Mouse (Mus musculus) left cerebral cortex, postnatal 36 days (tissue): ENCODE results near the gene Phf20. TPM values are rescaled to one million over a fixed set of nuclear protein-coding genes. Genes with fewer than 3 reads are reported as not detected.
A peak's percentile ranks its signal among the peaks of the same experiment; 100 is the strongest.

ENCODE experiments used
- DNase-seq, 2 experiments: peaks; one replicate each; pipeline ENCODE4 v3.0.0; 2021 to 2022; ENCODE audit warnings: low spot score in 2 of 2, mixed read lengths in 1 of 2
- intact Hi-C: fragments of 180-260 bp; cut with DNase I; formaldehyde crosslinking; loops from one replicate; pipeline ENCODE4 v1.15.1; 2025
- total RNA-seq, 2 experiments: library from RNA; stranded (reverse); gene quantifications; 2 replicates each; pipeline ENCODE4 v1.2.3; 2021

The Phf20 gene
- total RNA-seq, 2 experiments from 2014 or later: 68.9 to 77.7 TPM

DNA sequence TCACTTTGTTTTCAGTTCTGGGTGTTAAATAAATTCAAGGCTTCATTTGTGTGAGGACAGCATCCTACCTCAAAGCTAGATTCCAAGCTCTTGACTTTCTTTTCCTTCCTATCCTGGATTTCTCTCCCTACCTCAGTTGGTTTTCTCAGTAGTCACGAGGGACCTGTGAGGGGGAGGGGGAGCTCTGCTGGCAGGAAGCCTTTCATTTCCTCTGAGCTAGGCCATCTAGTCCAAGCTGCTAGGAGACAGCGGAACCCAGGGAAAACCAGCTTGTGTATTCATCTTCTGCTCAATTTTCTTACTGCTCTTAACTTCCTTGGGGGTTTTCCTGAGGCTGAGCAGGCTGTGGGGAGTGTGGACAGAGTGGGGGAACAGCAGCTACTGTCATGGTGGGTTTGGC is 60.8 kb downstream of the Phf20 start:
- DNase-seq: peak in 1 of 2 experiments; percentile 41
- intact Hi-C loops: loop anchor here (5.0 kb wide), 2 partner anchors 60 to 80 kb away; partner anchors contain the start of gene Phf20

GRCm38 (mm10) chr2:156257922-156258761 is 61.9 kb downstream of the Phf20 start:
- no peak for DNase-seq
- intact Hi-C loops: loop anchor here (5.0 kb wide), 2 partner anchors 61 to 81 kb away; partner anchors contain the start of gene Phf20

- intact Hi-C loops: no loop called here
- no peak for DNase-seq
Measured at GRCm38 (mm10) chr2:156260968-156261367, 64.7 kb downstream of the Phf20 start.

DNA sequence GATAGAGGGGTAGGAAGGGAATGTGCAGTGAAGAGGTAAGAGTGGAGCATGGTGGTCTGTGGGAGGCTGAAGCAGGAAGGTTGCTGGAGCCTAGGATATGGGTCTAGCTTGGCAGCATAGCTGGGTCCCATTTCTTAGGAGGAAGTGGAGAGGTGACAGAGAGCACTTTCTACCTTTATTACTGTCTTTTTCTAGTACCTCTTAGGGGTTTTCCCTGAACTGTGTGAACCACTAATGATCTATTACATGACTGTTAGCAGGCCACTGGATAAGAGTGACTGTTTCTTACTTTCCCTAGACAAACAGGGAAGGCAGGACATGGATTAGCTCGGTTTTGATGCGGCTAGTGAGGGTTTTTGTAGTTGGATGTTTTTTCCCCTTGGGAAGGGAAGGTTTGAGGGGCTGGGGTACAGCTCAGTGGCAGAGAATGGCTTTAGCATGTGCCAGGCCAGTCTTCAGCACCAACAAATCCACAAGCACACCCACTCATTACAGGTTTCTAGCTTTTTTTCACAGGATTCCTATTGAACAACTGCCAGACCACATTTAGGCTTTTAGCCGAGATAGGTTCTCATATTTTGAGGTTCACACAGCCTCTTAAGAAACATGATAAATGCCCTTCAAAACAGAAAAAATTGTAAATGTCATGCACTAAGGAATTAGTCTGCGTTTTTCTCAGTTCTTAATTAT is 67.1 kb downstream of the Phf20 start:
- intact Hi-C loops: no loop called here
- DNase-seq: no peak

DNA sequence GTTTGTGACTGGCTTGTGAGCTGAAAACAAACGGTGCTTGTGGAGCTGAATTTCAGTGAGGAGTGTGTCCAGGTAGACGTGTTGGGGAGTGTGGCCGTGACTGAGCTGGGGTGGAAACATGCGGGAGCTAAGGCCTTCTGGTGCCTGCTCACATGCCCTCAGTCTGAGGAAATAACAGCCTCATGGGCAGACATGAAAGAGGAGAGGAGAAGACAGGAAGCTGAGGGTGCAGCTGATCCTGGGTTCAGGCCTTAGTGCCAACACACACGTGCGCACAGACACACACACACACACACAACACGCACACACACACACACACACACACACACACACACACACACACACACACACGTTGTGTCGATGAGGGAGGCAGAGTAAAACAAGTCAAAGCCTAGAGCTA is 71.4 kb downstream of the Phf20 start:
- DNase-seq: no peak
- intact Hi-C loops: no loop called here

DNA sequence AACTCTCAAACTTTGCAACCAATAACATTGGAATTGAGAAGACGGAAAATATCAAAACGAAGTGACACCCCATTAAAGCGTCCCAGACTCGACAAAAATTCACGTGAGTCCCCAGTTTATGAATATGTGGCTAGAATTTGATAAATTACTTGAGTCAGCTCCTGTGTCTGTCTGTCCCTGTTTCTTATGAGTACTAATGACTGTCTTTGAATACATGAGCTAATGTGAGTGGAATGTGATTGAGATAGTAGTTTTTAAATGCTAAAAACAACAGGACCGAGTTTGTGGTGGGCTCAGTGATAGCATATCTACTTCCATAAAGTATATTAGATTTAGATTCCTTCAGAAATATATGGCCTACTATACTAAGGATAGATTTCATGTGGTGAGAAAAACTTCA is 76.3 kb downstream of the Phf20 start:
- intact Hi-C loops: no loop called here
- DNase-seq: no peak

DNA sequence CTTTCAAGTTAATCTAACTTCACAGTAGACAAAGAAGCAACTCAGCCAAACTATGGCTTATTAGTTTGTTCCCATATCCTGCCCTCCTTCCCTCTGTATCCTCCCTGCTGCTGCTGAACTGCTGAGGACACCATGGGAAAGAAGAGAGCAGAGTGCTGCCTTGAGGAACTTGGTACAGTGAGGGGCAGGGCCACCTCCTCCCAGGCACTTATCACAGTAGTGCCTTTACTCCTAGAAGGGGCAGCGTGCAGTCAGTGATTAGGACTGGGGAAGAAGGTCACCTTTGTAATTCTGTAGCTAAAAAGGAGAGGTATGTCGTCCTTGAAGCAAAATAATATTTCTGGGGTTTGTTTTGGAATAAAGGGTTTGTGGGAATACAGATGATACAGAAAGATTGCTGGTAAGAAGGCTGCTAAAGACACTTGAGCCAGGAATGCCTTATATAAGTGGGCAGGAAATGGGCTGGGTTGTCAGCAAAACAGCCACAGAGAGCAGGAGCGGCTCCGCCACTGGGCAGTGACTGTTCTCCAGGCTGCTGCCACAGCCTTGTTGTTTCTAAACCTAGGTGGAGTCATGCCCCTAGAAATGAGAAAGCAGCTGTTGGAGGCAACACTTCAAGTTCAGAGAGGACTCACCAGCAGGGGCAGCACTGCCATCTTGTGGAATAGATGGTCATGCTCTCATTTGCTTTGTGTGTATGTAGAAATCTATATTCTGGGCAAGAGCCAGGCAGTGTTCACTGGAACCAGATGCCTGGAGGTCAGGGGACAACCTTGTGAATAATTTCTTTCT is 82.2 kb downstream of the Phf20 start:
- intact Hi-C loops: loop anchor here (5.0 kb wide), 2 partner anchors 86 to 101 kb away; no protein-coding TSS in a partner anchor
- DNase-seq: peak; percentile 71 to 78

DNA sequence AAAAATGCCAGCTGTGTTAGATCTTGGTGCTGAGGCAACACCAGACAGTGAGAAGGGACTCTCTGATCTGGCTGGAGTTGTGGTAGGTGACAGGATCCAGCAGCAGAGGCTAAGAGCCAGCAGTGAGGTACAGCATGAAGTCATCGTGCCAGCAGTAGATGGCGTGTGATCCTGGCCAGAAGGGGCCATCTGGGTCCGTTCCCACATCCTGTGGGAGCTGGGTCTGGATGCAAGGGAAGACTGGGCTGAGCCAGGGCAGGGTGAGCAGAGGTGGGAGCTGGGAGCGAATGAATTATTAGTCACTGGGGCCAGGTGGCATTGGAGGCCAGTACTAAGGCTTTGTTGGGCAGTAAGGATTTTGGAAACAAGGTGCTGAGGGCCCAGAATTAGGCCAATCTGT is 85.0 kb downstream of the Phf20 start:
- DNase-seq: no peak
- intact Hi-C loops: loop anchor here (10.0 kb wide), 1 partner anchor 306 kb away; no protein-coding TSS in a partner anchor

- intact Hi-C loops: loop anchor here (10.0 kb wide), 1 partner anchor 310 kb away; no protein-coding TSS in a partner anchor
- no peak for DNase-seq
Measured at GRCm38 (mm10) chr2:156285161-156285560, 88.9 kb downstream of the Phf20 start.

DNA sequence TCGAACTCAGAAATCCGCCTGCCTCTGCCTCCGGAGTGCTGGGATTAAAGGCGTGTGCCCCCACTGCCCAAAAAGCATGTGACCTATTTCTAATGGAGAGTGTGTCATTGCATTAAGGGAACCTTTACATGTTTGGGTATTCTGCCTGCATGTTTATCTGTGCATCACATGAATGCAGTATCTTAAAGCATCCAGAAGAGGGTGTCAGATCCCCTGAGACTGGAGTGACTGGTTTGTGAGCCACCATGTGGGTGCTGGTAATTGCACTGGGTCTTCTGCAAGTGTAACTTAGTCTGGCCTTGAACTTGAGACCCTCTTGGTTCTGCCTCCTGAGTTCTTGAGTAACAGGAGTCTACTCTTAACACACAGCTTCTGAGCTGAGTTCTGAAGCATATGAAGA is 90.5 kb downstream of the Phf20 start:
- no peak for DNase-seq
- intact Hi-C loops: loop anchor here (10.0 kb wide), 1 partner anchor 312 kb away; no protein-coding TSS in a partner anchor

DNA sequence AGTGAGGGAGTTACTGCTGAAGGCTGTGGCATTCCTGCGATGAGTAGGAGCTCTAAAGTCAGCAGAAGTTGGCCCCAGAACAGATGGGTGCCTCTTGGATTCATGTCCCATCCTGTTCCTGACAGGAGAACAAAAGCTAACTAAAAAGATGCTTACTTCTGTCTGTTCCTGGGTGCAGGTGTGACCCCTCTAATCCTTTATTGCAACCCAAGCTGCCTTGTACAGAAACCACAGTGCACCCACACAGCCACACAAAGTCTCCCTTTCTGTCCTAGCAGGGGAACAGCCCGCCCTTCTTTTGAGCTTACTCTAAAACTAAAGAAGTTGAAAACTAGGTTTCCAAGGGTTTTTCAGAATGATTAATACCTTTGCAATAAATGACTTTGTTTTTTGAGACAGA is 92.0 kb downstream of the Phf20 start:
- no peak for DNase-seq
- intact Hi-C loops: loop anchor here (10.0 kb wide), 1 partner anchor 313 kb away; no protein-coding TSS in a partner anchor

DNA sequence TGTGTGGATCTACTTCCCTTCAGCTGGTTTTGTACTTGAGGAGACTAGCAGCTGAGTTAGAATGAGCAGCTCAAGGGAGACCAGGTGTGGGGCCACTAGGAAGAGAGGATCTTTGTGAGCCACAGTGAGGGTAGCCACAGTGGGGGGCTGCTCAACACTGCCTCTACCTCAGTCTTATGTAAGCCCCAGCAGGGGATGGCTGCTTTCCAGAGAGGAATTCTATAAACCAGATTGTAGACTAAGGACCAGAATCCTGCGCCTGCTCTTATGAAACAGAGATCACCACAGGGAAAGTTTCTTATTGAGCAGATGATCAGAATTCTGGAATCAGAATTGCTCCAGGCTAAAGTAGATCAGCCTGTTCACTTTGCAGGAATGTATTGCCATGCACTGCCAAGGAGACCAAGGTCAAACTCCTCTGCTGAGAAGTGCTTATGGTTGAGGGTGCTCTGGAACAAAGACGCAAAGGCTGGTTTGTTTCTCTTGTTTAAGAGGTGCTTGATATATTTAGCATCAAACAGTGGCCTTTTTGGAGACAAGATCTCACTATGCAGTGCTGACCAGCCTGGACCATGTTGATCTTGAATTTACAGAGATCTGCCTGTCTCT is 93.4 kb downstream of the Phf20 start:
- no peak for DNase-seq
- intact Hi-C loops: loop anchor here (10.0 kb wide), 1 partner anchor 315 kb away; no protein-coding TSS in a partner anchor

- intact Hi-C loops: no loop called here
Measured at GRCm38 (mm10) chr2:156291998-156292397, 95.7 kb downstream of the Phf20 start.

DNA sequence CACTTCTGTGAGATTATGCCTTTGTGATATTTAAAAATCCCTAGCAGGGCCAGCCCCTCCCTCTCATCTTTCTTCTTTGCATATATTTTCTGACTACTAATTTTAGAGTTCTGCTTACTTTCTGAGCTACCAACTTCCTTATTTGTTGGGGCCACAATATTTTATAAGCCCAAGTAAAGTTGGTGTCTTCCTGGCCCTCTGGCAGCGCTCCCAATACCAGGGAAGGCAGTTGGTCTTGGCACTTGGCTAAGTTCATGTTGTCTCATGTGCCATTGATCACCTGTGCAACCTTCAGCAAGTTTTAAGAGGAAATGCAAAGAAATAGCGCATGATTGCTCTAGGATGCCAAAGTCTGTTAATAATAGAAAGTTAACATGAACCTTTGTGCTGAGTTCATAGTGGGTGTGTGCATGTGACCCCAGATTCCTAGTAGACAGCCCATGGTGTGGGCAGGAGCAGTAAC is 99.4 kb downstream of the Phf20 start:
- DNase-seq: no peak
- intact Hi-C loops: no loop called here

More at GRCm38 (mm10) chr2:156291998-156292397, 95.7 kb downstream of the Phf20 start:
- no peak for DNase-seq

DNA sequence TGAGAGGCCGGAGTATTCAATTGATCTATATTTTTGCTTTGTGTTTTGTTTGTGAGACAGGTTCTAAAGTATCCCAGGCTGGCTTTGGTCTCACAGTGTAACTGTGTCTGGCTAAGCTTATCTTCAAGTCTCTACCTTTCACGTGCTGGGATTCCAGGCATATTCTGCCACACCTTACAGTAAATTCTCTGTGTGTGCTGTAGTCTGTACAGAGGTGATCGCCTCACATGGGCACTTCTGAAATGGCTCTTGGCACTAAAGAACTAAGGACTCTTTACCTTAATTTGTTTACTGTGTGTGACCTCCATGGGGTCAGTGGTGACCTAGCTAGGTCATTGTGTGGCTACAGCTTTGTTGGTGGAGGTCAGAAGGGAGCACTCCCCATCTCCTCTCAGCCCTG is 99.9 kb downstream of the Phf20 start:
- no peak for DNase-seq
- intact Hi-C loops: no loop called here

DNA sequence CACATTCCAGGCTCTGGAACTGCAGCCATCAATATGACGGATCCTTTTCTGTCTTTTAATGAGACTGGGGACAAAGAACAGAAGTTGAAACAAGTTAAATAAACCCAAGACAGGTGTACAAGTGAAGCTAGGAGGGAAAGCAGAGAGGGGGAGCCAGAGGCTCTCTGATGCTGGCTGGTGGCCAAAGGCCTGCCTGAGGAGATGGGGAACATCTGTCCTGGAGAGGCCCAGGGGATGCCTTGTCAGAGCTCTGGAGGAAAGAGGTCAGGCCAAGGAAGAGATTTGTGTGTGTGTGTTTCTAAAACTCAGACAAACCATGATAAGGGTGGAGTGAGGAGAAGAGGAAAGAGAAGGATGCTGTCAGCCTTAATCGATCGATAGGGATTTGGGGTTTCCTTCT is 101.4 kb downstream of the Phf20 start:
- DNase-seq: no peak
- intact Hi-C loops: no loop called here

DNA sequence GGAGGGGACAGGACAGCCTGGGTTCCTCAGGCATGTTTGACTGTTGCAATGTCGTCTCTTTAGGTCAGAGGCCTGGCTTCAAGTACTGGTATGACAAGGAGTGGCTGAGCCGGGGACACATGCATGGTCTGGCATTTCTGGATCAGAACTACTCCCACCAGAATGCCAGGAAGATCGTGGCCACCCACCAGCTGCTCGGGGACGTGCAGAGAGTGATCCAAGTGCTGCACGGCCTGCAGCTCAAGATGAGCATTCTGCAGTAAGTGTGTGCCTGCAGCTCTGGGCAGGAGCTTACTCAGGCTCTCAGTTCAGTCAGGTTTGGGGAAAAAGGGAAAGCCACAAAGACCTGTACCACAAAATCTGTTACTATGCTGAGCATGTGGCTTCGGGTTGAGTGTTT is 102.2 kb downstream of the Phf20 start:
- intact Hi-C loops: no loop called here
- DNase-seq: peak; percentile 34 to 38

- DNase-seq: no peak
- intact Hi-C loops: no loop called here
Measured at GRCm38 (mm10) chr2:156302063-156302462, 105.8 kb downstream of the Phf20 start.

GRCm38 (mm10) chr2:156304351-156304750 is 108.1 kb downstream of the Phf20 start:
- no peak for DNase-seq

More at GRCm38 (mm10) chr2:156304351-156304750, 108.1 kb downstream of the Phf20 start:
- intact Hi-C loops: no loop called here
